Mouse (Mus musculus) urinary bladder, postnatal 10 days (tissue): ENCODE results near the gene Aplp1.
"Not testable (repeated sequence)": the region's sequence is repeated elsewhere in the genome, so short reads cannot be mapped to it uniquely, and the experiment has no call there.

Source experiments
- DNase-seq: peaks from one replicate; pipeline ENCODE4 v3.0.0; 2022; ENCODE audit warnings: low spot score

The Aplp1 gene

DNA sequence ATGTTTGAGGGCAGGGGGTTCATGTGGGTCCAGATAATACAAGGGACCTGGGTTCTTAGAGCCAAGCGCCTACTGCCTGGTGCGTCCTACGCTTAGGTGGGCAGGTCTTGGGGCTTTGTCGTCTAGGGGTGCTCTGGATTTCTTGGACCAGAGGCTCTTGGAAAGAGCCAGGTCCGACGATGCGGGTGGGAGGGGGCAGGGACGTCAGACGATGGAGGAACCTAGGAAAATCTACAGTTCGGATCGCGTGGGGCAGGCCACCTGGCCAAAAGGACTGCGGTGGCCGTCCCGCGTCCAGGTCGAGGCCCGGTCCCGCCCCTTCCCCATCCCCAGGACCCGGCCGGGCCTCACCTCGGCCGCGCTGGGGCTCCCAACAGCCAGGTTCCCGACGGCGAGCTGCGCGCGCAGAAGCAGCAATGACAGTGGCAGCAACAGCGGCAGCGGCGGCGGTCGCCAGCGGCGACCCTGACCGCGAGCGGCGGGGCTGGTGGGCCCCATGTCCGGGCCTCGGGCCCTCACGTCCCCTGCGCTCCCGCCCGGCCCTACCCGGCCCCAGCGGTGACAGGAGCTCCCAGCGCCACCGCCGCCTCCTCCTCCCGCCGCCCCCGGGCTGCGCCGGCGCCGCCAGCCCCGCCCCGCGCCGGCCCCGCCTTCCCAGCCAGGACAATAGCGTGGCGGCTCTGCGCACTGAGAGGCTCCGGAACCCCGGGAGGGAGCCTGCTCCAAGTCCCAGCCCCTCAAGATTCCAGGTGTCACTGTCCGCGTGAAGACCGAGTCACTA lies at the start of gene Aplp1:
Gene Aplp1, minus strand, starts transcription at position 565 of the 781 bp plus-strand sequence.
- no peak for DNase-seq

DNA sequence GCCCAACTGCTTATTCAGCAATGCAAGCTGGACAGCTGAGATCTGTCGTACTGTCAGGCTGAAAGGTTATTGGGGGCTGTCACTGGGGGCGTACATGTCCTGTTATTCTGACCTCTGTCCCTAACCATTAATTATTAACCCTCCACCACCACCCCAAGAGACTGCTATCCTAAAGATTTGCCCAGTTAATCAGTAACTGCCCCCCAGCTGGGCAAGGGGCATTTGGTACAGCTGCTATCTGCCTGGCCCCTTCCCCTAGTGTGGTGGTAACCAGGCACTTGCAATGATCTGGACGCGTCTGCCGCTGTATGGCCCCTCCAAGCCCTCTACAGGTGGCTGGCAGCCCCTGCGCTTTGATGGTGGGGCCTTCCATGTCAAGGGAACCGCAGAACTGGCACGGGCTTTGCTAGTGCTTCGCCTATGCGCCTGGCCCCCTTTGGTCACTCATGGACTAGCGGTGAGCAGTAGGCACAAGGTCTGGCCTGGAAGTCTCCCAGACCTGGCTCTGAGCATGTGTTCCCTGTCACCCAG lies 48.1 kb upstream of the Aplp1 start, which contains the start of gene Prodh2:
Gene Prodh2, plus strand, starts transcription at position 222 of the 531 bp plus-strand sequence.
- DNase-seq: no peak

DNA sequence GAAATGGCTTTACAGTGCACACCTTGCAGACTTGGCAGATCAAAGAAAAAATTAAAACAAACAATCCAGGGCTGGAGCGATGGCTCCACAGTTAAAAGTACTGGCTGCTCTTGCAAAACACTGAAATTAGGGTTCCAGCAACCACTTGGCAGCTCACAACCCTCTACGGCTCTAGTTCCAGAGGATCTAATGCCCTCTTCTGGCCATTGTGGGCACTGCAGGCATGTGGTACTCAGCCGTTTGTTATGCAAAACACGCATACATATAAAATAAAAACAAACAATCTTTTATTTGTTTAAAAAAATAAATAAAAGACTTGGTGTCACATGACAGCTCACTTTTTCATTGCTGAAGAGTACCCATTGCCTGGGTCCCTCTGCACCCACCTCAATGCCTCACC lies 47.4 kb upstream of the Aplp1 start:
- no peak for DNase-seq

DNA sequence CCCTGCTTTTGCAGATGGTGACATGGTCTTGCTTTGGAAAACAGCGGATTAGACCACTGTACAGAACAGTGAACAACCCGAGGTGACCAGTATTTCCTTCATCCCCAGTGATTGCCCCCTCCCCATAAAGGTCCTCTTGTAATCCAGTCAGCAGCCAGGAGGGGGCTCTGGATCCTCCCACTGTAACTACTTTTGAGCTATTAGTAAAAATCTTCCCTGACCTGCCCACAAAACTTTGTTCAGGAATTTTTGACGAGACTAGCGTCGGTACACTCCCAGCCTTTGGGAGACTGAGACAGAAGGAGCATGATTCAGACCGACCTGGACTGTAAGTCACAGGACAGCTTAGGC lies 45.6 kb upstream of the Aplp1 start:
- no peak for DNase-seq

DNA sequence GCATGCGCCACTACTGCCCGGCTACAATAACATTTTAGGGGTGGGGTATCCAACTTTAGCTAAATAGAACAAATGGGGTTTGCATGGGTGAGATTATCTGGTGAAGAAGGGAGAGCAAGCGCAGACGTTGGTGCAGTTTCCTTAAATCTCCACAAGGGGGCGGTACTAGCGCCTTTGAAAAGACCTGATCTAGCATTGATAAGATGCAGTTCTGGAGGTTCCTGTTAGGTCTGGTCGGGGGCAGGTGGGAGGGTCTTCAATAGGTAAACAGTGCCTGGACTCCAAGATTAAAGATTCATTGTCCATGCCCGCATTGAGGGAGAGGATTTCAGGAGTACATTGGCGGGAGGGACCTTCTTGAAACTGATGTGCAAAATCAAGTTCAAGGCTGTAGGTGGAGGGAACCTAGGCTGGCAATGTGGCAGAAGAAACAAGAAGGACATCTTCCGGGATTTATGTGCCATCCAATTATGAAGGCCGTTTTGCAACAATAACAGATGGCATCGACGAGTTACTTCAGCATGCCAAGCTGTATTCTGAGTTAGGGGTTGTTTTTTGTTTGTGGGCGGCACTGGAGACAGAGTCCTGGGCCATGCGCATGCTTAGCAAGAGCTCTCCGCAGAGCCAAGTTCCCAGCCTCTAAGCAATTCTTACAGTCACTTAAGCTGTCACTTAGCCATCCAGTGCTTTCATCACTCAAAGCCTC lies 45.1 kb upstream of the Aplp1 start:
- DNase-seq: no peak

DNA sequence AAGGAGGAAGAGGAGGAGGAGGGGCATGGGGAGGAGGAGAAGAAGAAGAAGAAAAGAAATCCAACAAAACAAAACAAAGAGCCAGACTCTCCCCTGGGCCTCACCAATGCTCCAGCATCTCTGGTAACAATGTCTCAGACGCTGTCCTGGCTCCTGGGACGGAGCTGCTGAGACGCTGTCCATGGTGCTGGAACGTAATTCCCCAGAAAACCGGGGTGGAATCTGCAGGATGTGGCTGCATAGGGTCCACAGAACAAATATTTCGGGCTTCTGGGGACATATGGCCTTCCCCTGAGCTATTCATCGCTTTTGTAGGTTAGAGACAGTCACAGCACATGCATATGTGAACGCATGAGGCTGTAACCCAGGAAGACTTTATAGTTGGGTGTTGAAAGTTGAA lies 38.9 kb upstream of the Aplp1 start:
- no peak for DNase-seq

DNA sequence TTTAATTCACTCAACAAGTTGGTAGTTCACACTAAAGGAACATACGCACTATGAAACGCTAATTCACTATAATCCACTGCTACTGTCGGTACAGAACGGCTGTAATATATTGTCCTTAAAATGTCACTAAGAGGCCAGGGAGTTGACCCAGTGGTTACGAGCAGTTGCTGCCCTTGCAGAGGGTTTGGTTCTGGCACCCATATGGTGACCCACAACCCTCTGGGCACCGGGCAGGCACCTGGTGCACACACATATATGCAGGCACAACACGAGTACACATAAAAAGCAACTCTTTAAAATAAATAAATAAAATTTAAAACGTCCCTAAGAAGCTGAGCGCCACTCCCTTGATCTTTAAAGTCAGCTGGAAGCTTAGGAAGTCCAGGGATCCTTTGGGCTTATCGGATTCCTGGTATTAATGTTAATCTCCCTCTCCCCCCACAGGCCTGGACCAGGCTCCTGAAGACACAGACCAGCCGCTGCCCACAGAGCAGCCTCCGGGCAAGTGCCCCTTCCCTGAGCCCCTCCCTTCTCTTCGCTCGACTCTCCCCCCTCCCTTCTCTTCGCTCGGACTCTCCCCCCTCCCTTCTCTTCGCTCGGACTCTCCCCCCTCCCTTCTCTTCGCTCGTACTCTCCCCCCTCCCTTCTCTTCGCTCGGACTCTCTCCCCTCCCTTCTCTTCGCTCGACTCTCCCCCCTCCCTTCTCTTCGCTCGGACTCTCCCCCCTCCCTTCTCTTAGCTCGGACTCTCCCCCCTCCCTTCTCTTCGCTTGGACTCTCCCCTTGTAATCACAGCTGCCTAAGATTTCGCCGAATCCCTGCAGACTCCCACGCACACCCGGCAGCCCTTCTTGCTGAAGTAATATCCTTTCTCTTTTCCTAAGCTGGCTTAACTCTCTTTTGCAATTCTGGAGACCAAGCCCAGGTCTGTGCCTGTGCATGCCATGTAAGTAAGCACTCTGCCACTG lies 32.4 kb upstream of the Aplp1 start:
- no peak for DNase-seq

DNA sequence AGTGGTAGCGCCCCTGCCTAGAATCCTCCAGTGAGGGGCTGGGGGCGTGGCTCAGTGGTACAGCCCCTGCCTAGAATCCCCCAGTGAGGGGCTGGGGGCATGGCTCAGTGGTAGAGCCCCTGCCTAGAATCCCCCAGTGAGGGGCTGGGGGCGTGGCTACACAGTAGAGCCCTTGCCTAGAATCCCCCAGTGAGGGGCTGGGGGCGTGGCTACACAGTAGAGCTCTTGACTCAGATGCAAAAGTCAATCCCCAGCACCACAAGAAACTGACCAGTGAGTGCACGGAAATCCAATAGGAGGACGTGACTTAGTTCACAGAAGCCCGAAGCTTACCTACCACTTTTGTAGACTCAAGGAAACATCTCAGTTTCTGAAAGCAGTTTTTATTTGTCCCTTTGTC lies 30.8 kb upstream of the Aplp1 start:
- DNase-seq: not testable (repeated sequence)

DNA sequence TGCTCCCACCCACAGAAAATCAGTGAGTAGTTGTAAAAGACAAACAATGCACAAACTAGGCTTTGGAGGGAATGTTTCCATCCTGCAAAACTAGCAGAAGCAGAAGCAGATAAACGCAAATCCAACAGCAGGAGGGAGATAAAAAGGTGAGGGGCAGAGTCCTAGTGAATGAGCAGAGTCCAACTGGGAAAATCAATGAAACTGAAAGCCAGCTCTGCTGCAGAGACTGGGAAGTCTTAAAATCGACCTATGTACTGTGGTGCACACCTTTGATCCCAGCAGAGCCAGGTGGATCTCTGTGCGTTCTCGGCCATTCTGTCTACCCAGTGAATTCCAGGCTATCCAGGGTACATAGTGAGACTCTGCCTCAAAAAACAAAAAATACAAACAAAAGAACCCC lies 29.7 kb upstream of the Aplp1 start:
- no peak for DNase-seq

DNA sequence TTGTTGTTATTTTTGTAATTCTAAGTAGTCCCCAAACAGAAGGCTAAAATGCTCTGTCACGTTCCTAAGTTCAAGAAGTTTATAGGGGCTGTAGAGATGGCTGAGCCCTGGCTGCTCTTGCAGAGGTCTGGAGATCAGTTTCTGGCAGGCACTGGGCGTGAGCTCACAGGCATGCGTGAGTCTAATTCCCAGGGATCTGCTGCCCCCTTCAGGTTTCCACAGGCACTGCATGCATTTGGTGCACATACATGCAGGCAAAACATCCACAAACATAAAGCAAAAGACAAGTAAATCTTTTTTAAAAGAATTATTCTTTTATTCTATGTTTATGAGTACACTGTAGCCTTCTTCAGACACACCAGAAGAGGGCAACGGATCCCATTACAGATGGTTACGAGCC lies 27.1 kb upstream of the Aplp1 start:
- no peak for DNase-seq

DNA sequence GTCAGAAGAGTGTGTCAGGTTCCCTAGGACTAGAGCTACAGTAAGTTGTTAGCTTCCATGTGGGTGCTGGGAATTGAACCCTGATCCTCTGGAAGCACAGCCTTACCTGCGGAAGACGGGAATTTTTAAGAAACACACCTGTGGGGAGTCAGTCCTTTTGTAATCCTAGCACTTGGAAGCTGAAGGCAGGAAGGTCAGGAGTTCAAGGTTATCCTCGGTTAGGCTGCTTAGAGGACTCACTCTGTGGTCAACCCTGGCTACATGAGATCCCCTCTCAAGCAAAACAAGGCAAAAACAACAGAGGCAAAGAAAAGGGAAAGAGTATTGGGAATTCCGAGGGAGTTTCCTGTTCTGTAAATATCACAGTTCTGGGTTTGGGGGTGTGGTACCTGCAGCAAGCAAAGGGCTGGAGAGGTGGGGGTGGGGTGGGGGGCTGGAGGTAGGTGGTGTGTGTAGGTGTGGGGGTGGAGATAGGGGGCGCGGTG lies 19.5 kb upstream of the Aplp1 start:
- DNase-seq: no peak

DNA sequence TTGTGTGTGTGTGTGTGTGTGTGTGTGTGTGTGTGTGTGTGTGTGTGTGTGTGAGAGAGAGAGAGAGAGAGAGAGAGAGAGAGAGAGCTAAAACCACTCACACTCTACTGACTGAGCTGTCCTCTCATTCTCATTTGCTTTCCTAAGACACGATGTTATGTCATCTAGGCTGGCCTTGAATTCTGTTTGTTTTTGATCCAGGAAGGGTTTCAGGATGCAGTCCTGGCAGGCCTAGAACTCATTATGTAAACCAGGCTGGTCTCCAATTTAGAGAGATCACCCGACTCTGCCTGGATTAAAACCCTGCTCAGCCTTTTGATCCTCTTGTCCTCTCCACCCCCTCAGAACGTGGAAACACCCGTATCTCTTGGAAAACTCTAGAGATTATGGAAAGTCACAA lies 18.7 kb upstream of the Aplp1 start:
- DNase-seq: no peak

DNA sequence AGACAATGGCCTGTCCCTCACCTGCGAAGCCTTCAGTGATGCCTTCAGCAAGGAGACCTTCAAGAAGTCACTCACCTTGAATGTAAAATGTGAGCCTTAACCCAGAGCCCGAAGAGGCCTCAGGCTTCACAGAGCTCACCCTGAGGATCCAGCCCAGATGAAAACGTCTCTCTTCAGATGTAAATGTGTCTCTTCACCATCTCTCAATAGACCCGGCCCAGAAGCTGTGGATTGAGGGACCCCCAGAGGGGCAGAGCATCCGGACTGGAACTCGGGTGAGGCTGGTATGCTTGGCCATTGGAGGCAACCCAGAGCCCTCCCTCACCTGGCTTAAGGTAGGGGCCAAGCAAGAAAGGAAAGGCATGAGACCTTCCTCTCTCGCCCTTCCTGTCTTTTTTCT lies 18.2 kb upstream of the Aplp1 start:
- no peak for DNase-seq

DNA sequence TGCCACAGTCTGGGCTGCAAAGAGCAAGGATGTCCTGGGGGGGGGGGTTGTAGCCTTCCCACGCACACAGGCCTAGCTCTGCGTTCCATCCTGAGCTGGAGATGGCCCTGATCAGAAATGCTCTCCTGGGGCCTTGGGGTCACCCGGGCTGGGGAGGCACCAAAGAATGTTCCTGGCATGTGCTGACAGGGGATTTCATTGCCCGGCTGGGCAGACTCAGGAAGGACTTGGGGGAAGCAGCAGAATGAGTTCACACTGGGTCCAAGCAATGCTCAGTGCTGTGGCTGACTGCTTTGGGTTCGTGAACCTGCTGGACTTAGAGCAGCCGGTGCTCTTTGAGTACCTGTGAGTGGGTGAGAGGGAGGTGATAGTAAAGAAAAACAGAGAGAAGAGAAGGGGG lies 14.1 kb upstream of the Aplp1 start:
- DNase-seq: no peak

DNA sequence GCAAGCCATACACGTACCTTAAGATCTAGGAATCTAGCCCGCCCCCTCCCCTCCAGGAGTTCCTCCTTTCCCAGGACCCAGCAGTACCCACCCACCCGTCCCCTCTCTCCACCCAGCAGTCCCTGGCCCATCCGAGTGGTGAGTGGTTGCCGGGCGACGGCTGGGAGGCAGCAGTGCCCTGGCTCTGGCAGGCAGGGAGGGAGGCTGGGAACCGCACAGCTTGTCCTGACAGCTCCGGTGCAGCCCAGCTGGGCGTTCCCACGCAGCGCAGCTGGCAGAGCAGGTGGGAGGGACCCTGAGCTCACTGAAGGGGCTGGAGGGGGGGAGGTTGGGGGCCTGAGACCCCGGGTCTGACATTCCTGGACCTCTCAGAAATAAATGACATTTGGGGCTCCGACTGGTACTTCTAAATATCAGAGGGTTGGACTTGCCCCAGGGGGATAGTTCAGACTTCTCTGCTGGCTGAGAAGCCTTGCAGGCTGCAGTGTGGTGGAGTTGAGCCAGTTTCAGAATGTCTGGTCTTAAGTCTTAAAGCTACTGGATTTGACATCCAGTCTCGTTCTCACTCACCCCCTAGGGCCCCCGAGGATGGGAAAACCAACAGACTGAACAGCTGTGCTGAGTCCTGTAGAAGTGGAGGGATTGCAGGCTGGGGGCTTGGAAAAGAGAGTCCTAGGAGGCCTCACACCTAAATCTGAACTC lies 12.4 kb upstream of the Aplp1 start, which contains the start of the genes Kirrel2 and Nphs1:
Gene Kirrel2, minus strand, starts transcription at position 62 of the 702 bp plus-strand sequence.
Gene Nphs1, plus strand, starts transcription at position 687 of the 702 bp plus-strand sequence.
- DNase-seq: no peak

DNA sequence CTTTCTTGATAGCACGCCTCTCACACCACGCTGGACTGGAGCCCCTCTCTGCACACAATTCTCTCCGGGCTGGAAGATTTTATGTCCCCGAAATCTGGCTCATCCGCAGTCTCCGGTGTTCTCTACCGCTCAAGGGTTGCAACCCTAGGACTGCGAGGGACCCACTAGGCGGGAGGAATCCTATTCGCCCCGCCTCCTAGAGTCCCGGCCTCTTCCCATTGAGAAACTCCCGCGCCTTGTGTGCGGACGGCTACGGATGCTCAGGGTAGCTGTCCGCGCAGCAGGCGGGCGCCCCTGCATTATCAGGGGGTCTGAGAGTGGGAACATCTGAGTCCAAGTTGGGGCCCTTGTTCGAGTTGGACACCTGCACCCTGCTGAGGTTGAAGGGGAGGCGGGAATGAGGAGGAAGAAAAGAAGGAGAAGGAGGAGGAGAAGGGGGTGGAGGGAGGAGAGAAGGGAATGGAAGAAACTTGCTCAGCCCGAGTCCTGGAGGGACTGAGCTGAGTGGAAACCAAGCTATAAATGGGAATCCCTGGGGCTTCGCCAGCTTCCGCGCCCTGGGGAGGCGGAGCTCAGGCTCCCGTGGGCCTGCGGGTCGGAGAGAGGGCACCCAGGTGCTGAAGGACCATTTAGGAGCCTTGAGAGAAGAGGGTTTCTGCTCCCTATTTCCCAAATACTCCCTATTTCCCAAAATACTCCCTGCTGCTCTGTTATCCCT lies 11.7 kb upstream of the Aplp1 start:
- DNase-seq: no peak

DNA sequence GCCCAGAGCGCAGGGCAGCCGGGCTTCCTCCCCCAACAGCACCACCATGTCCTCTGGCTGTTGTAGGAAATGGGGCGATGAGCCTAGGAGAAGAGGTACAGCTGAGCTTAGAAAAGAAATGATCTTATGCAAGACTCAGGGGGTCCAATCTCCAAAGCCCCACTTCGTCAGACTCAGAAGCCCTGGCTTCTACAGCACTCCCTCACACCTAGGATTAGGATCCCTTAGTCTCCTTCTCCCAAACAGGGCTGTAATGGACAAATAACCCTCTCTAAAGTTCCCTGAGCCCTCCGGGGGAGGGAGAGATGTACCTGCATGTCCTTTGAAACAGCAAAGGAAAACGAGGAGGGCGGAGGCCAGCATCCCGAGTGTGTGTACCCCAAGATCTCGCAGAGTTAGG lies 11.2 kb upstream of the Aplp1 start:
- DNase-seq: no peak

DNA sequence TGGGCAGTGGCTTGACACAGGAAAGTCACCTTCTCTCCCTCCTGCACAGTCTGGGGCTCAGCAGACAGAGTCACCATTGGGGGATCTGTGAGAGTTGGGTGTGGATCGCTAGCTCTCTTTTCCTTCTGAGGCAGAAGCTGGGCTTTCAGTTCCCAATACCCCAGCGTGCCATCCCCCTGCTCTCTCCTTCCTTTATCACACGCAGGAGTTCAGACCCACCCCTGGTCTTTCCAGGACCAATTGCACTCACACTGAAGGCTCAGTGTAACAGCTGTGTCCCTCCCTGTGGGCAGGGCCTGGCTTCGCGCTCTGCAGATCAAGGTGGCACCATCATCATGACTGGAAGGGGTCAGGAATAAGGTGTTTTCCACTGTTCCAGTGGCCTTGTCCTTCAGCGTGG lies 8.9 kb upstream of the Aplp1 start:
- no peak for DNase-seq

DNA sequence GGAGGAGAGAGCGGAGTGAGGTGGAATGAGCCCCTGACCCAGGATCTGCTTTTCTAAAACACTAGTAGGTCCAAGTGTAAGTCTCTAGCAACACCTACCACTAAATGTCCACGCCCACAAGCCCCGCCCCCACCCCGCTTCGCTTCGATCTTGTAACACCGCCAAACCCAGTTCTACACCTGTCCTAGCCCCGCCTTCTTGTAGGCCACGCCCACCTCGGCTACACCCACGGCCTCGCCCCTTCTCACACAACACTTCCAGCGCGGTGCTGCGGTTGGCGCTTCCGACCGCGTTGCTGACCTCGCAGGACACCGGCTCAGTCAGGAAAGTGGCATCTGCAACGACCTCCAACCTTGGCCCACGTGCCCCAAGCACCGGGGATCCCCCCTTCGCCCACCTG lies 8.4 kb upstream of the Aplp1 start:
- no peak for DNase-seq

DNA sequence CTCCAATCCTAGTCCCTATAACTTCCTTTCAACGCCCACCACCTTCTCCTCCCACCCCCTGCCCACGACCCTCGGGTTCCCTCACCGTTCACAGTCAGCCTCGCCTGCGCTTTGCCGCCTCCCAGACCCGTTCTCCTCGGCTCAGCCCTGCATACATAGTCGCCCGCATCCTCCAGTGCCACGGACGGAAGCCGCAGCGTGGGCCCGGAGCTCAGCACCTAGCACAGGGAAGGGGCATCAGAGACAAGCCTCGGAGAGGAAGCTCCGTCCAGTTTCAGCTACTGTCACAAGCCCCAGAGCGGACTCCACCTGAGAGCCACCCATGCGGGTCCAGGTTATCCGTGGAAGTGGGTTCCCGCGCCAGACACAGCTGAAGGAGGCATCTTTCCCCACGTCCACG lies 8.0 kb upstream of the Aplp1 start:
- DNase-seq: no peak

DNA sequence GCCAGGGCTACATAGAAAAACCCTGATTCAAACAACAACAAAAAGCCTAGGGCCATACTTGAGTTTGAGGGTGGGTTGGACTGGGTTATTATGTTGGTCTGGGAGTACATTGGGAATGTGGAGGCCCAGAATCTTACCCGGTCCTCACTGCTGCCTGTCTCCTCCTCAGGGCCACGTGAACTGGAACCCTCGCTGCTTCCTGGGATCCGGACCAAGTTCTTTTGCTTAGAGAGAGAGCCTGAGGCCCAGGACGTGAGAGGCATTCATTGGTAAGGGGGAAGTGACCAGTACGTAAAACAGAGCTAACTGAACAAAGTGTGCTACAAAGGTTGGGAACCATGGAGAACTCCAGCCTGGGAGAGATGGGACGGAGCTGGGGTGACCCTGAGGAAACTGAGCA lies 4.9 kb upstream of the Aplp1 start:
- no peak for DNase-seq
